Mouse (Mus musculus): Measurements from ENCODE around the gene Stx1b. TPM values are rescaled to one million over a fixed set of nuclear protein-coding genes. Genes with fewer than 3 reads are reported as not detected.

Stx1b gene
- 3.2 and 3.4 TPM in 2 replicates for polyA plus RNA-seq (2015; fragmentation: Nextera tagmentation; extraction: Ambion mirVana)

GRCm38 (mm10) chr7:127824176-127824871 is at the start of gene Stx1b, which contains the start of gene Stx4a:
TSS of gene Stx1b (minus strand) at chr7:127824549.
TSS of gene Stx4a (plus strand) at chr7:127824294.
- WGBS: 6% methylated on average over 24 of the region's 38 CpGs

GRCm38 (mm10) chr7:127870136-127870821 is 45.9 kb upstream of the Stx1b start:
- ATAC-seq: no peak
- Histone ChIP-seq H3K9me3 (no peaks in the 10 kb centered on the region), H3K4me1 (replicated peaks) (peaks cover 20% of the 10 kb centered on the region; the same call in 1 of the 2 replicates), H3K36me3 (peaks cover 22% of the 10 kb centered on the region), H3K9ac (no peak overlapping the region), H3K27me3 (replicated peaks) (no peaks in the 10 kb centered on the region), H3K4me3 (replicated peaks) (no peak overlapping the region), H3K4me2 (replicated peaks) (no peak overlapping the region), H3K27ac (no peak overlapping the region)
- WGBS: 80% methylated on average over 5 of the region's 5 CpGs

More at GRCm38 (mm10) chr7:127824176-127824871, at the start of gene Stx1b, which contains the start of gene Stx4a:
- Histone ChIP-seq H3K9me3 (no peaks in the 10 kb centered on the region), H3K9ac (peak within 1 kb of the TSS; percentile 67), H3K36me3 (no peaks in the 10 kb centered on the region), H3K4me1 (replicated peaks) (peaks cover 7% of the 10 kb centered on the region; the same call in 1 of the 2 replicates), H3K4me2 (replicated peaks) (peak within 1 kb of the TSS; percentile 72), H3K27ac (no peak within 1 kb of the TSS), H3K4me3 (replicated peaks) (peak within 1 kb of the TSS; percentile 56), H3K27me3 (replicated peaks) (no peaks in the 10 kb centered on the region)
- peak; percentile 68 for ATAC-seq

GRCm38 (mm10) chr7:127869149-127869810 is 44.9 kb upstream of the Stx1b start:
- Histone ChIP-seq H3K4me2 (replicated peaks) (no peak overlapping the region), H3K9me3 (no peaks in the 10 kb centered on the region), H3K4me3 (replicated peaks) (no peak overlapping the region), H3K36me3 (peaks cover 22% of the 10 kb centered on the region), H3K4me1 (replicated peaks) (peaks cover 16% of the 10 kb centered on the region; the same call in 1 of the 2 replicates), H3K9ac (no peak overlapping the region), H3K27ac (peak overlapping the region; percentile 13; the same call in 1 of the 2 replicates), H3K27me3 (replicated peaks) (no peaks in the 10 kb centered on the region)
- 55% methylated on average over 3 of the region's 3 CpGs for WGBS
- ATAC-seq: peak; percentile 59

- WGBS: 96% methylated on average over 18 of the region's 18 CpGs
- peaks cover 22% of the 10 kb centered on the region for H3K36me3 ChIP-seq
- no peak for ATAC-seq
- no peaks in the 10 kb centered on the region for H3K27me3 ChIP-seq (replicated peaks)
- no peaks in the 10 kb centered on the region for H3K9me3 ChIP-seq
- H3K4me2 ChIP-seq (replicated peaks): no peak overlapping the region
- peaks cover 7% of the 10 kb centered on the region; the same call in 1 of the 2 replicates for H3K4me1 ChIP-seq (replicated peaks)
- no peak overlapping the region for H3K27ac ChIP-seq
- no peak overlapping the region for H3K9ac ChIP-seq
- no peak overlapping the region for H3K4me3 ChIP-seq (replicated peaks)
These were observed 43.3 kb upstream of the Stx1b start for GRCm38 (mm10) chr7:127867641-127868040.

- Histone ChIP-seq H3K4me1 (replicated peaks) (peaks cover 7% of the 10 kb centered on the region; the same call in 1 of the 2 replicates), H3K36me3 (peaks cover 22% of the 10 kb centered on the region), H3K9ac (no peak overlapping the region), H3K27ac (no peak overlapping the region), H3K4me3 (replicated peaks) (no peak overlapping the region), H3K4me2 (replicated peaks) (no peak overlapping the region), H3K27me3 (replicated peaks) (no peaks in the 10 kb centered on the region), H3K9me3 (no peaks in the 10 kb centered on the region)
- WGBS: 98% methylated on average over 12 of the region's 12 CpGs
- no peak for ATAC-seq
These were observed 42.1 kb upstream of the Stx1b start for GRCm38 (mm10) chr7:127866434-127866833.

- H3K36me3 ChIP-seq: no peaks in the 10 kb centered on the region
- H3K9me3 ChIP-seq: no peaks in the 10 kb centered on the region
- no peaks in the 10 kb centered on the region for H3K4me1 ChIP-seq (replicated peaks)
- WGBS: 90% methylated on average over 6 of the region's 6 CpGs
- H3K27me3 ChIP-seq (replicated peaks): no peaks in the 10 kb centered on the region
- no peak overlapping the region for H3K4me2 ChIP-seq (replicated peaks)
- no peak overlapping the region for H3K4me3 ChIP-seq (replicated peaks)
- H3K9ac ChIP-seq: no peak overlapping the region
- no peak overlapping the region for H3K27ac ChIP-seq
- ATAC-seq: no peak
These were observed 33.9 kb upstream of the Stx1b start for GRCm38 (mm10) chr7:127858258-127858657.

- ATAC-seq: no peak
- H3K9ac ChIP-seq: no peak overlapping the region
- no peaks in the 10 kb centered on the region for H3K9me3 ChIP-seq
- H3K27me3 ChIP-seq (replicated peaks): no peaks in the 10 kb centered on the region
- H3K4me2 ChIP-seq (replicated peaks): no peak overlapping the region
- WGBS: 68% methylated on average over 5 of the region's 5 CpGs
- H3K4me3 ChIP-seq (replicated peaks): no peak overlapping the region
- no peaks in the 10 kb centered on the region for H3K4me1 ChIP-seq (replicated peaks)
- H3K36me3 ChIP-seq: peaks cover 4% of the 10 kb centered on the region
- H3K27ac ChIP-seq: no peak overlapping the region
These were observed 26.6 kb upstream of the Stx1b start for GRCm38 (mm10) chr7:127850906-127851305.

GRCm38 (mm10) chr7:127849973-127850875 is 25.9 kb upstream of the Stx1b start:
- Histone ChIP-seq H3K27me3 (replicated peaks) (no peaks in the 10 kb centered on the region), H3K4me1 (replicated peaks) (no peaks in the 10 kb centered on the region), H3K9ac (no peak overlapping the region), H3K4me3 (replicated peaks) (no peak overlapping the region), H3K36me3 (peaks cover 4% of the 10 kb centered on the region), H3K9me3 (no peaks in the 10 kb centered on the region), H3K4me2 (replicated peaks) (no peak overlapping the region), H3K27ac (no peak overlapping the region)
- 70% methylated on average over 6 of the region's 6 CpGs for WGBS
- ATAC-seq: no peak

GRCm38 (mm10) chr7:127842001-127842718 is 17.8 kb upstream of the Stx1b start:
- WGBS: under 1% methylated on average over 40 of the region's 40 CpGs
- Histone ChIP-seq H3K4me1 (replicated peaks) (peaks cover 5% of the 10 kb centered on the region; the same call in 1 of the 2 replicates), H3K27me3 (replicated peaks) (no peaks in the 10 kb centered on the region), H3K9me3 (no peaks in the 10 kb centered on the region), H3K27ac (peak overlapping the region; percentile 88), H3K36me3 (peaks cover 12% of the 10 kb centered on the region; the same call in 1 of the 2 replicates), H3K4me3 (replicated peaks) (peak overlapping the region; percentile 82), H3K4me2 (replicated peaks) (peak overlapping the region; percentile 77), H3K9ac (peak overlapping the region; percentile 72)
- ATAC-seq: peak; percentile 78

GRCm38 (mm10) chr7:127841340-127842000 is 17.1 kb upstream of the Stx1b start:
- under 1% methylated on average over 42 of the region's 46 CpGs for WGBS
- H3K9me3 ChIP-seq: no peaks in the 10 kb centered on the region
- H3K27me3 ChIP-seq (replicated peaks): no peaks in the 10 kb centered on the region
- peaks cover 8% of the 10 kb centered on the region; the same call in 1 of the 2 replicates for H3K36me3 ChIP-seq
- peak overlapping the region; percentile 82 for H3K4me3 ChIP-seq (replicated peaks)
- H3K9ac ChIP-seq: peak overlapping the region; percentile 72
- H3K4me2 ChIP-seq (replicated peaks): peak overlapping the region; percentile 77
- ATAC-seq: peak; percentile 94
- H3K27ac ChIP-seq: peak overlapping the region; percentile 88
- peaks cover 5% of the 10 kb centered on the region; the same call in 1 of the 2 replicates for H3K4me1 ChIP-seq (replicated peaks)
